Mouse (Mus musculus) intestine, postnatal 0 days (tissue): ENCODE data around the gene Mtor. TPM values are rescaled to one million over a fixed set of nuclear protein-coding genes. Genes with fewer than 3 reads are reported as not detected.

Experiments
- ATAC-seq: fragments of 200-750 bp; cut with Nextera tagmentation; 2 replicates; pipeline ENCODE4 v1.8.0; 2017; ENCODE audit warnings: mild to moderate bottlenecking, moderate TSS enrichment, moderate library complexity
- H3K27ac ChIP-seq: fragments of 300-500 bp; sonication (generic); 2 replicates; pipeline ENCODE4 v1.5.1; 2014; ENCODE audit warnings: mild to moderate bottlenecking, low read depth, low read length, moderate library complexity
- H3K27me3 ChIP-seq: fragments of 300-500 bp; sonication (generic); replicated peaks from 2 replicates; pipeline ENCODE4 v1.6.1; 2014; ENCODE audit warnings: low read length, mixed read lengths; ENCODE audit not compliant: control insufficient read depth, insufficient read depth
- H3K36me3 ChIP-seq: fragments of 300-500 bp; sonication (generic); 2 replicates; pipeline ENCODE4 v1.6.1; 2014; ENCODE audit warnings: mild to moderate bottlenecking, moderate library complexity; ENCODE audit not compliant: control insufficient read depth, insufficient read depth
- H3K4me1 ChIP-seq: fragments of 300-500 bp; sonication (generic); replicated peaks from 2 replicates; pipeline ENCODE4 v1.6.1; 2014; ENCODE audit warnings: antibody characterized with exemption, low read length, mixed read lengths; ENCODE audit not compliant: control insufficient read depth, insufficient read depth
- H3K4me2 ChIP-seq: fragments of 300-500 bp; sonication (generic); replicated peaks from 2 replicates; pipeline ENCODE4 v1.6.1; 2014; ENCODE audit warnings: low read depth, mild to moderate bottlenecking, moderate library complexity
- H3K4me3 ChIP-seq: fragments of 300-500 bp; sonication (generic); 2 replicates; pipeline ENCODE4 v1.5.1; 2014; ENCODE audit warnings: low read depth, low read length
- H3K9ac ChIP-seq: fragments of 300-500 bp; sonication (generic); 2 replicates; pipeline ENCODE4 v1.6.1; 2014; ENCODE audit warnings: mild to moderate bottlenecking, low read depth, low read length
- H3K9me3 ChIP-seq: fragments of 300-500 bp; sonication (generic); 2 replicates; pipeline ENCODE4 v1.6.1; 2016; ENCODE audit warnings: mixed run types; ENCODE audit not compliant: control insufficient read depth
- CTCF ChIP-seq: sonication (generic); IDR thresholded peaks from 2 replicates; pipeline ENCODE4 v1.5.1; 2016; ENCODE audit warnings: low read depth, mild to moderate bottlenecking, control low read depth, antibody characterized with exemption, moderate library complexity
- WGBS: fragments of 180-500 bp; shearing (Covaris S2); extraction: QIAGEN DNeasy Blood & Tissue Kit; methylation state at CpG from one replicate; pipeline ENCODE4 v1.1.7; 2014; 5-methylcytosine and 5-hydroxymethylcytosine counted together
- polyA plus RNA-seq: library from polyadenylated mRNA; unstranded; fragments of >200 nt; fragmentation: Nextera tagmentation; extraction: Ambion mirVana; gene quantifications from 2 replicates; pipeline ENCODE4 v1.2.1, GENCODE M21; 2015

Gene Mtor
- polyA plus RNA-seq, 1 experiment from 2014 or later, result 14.3 TPM

GRCm38 (mm10) chr4:148507585-148507984, 59.2 kb downstream of the Mtor start:
- no peaks in the 10 kb centered on the region for H3K27me3 ChIP-seq

GRCm38 (mm10) chr4:148508084-148508849, 59.9 kb downstream of the Mtor start:
- Histone ChIP-seq H3K27ac (no peak overlapping the region), H3K27me3 (no peaks in the 10 kb centered on the region), H3K4me2 (no peak overlapping the region), H3K9ac (no peak overlapping the region), H3K4me3 (no peak overlapping the region), H3K4me1 (no peaks in the 10 kb centered on the region), H3K9me3 (no peaks in the 10 kb centered on the region), H3K36me3 (peaks cover 21% of the 10 kb centered on the region)
- WGBS, result 95% methylated on average over 14 of the region's 14 CpGs
- no peak for TF ChIP-seq CTCF
- ATAC-seq, result no peak

More at GRCm38 (mm10) chr4:148507585-148507984, 59.2 kb downstream of the Mtor start:
- no peak for TF ChIP-seq CTCF
- no peaks in the 10 kb centered on the region for H3K4me1 ChIP-seq
- no peak for ATAC-seq
- H3K27ac ChIP-seq, result no peak overlapping the region
- no peak overlapping the region for H3K4me2 ChIP-seq
- no peaks in the 10 kb centered on the region for H3K9me3 ChIP-seq
- 92% methylated on average over 5 of the region's 5 CpGs for WGBS
- H3K4me3 ChIP-seq, result no peak overlapping the region
- H3K9ac ChIP-seq, result no peak overlapping the region
- H3K36me3 ChIP-seq, result peaks cover 21% of the 10 kb centered on the region

GRCm38 (mm10) chr4:148509450-148510084, 61.2 kb downstream of the Mtor start:
- Histone ChIP-seq H3K9me3 (no peaks in the 10 kb centered on the region), H3K27ac (no peak overlapping the region), H3K27me3 (no peaks in the 10 kb centered on the region), H3K4me1 (no peaks in the 10 kb centered on the region), H3K4me3 (no peak overlapping the region), H3K9ac (no peak overlapping the region), H3K36me3 (peaks cover 28% of the 10 kb centered on the region), H3K4me2 (no peak overlapping the region)
- no peak for TF ChIP-seq CTCF
- WGBS, result 76% methylated on average over 8 of the region's 8 CpGs
- no peak for ATAC-seq

GRCm38 (mm10) chr4:148510691-148511090, 62.3 kb downstream of the Mtor start:
- no peak overlapping the region for H3K27ac ChIP-seq
- peaks cover 40% of the 10 kb centered on the region for H3K36me3 ChIP-seq
- WGBS, result 83% methylated on average over 4 of the region's 4 CpGs
- no peaks in the 10 kb centered on the region for H3K4me1 ChIP-seq
- no peak overlapping the region for H3K4me3 ChIP-seq
- no peaks in the 10 kb centered on the region for H3K27me3 ChIP-seq
- H3K9me3 ChIP-seq, result no peaks in the 10 kb centered on the region
- no peak overlapping the region for H3K9ac ChIP-seq
- no peak overlapping the region for H3K4me2 ChIP-seq
- no peak for ATAC-seq
- TF ChIP-seq CTCF, result no peak

GRCm38 (mm10) chr4:148511334-148511733, 62.9 kb downstream of the Mtor start:
- Histone ChIP-seq H3K36me3 (peaks cover 36% of the 10 kb centered on the region), H3K4me2 (no peak overlapping the region), H3K9ac (no peak overlapping the region), H3K4me1 (no peaks in the 10 kb centered on the region), H3K4me3 (no peak overlapping the region), H3K27me3 (no peaks in the 10 kb centered on the region), H3K9me3 (no peaks in the 10 kb centered on the region), H3K27ac (no peak overlapping the region)
- no peak for TF ChIP-seq CTCF
- WGBS, result 92% methylated on average over 4 of the region's 4 CpGs
- ATAC-seq, result no peak

- peaks cover 44% of the 10 kb centered on the region for H3K36me3 ChIP-seq
- no peak for TF ChIP-seq CTCF
Measured at GRCm38 (mm10) chr4:148513021-148513559, 64.7 kb downstream of the Mtor start.

More at GRCm38 (mm10) chr4:148513021-148513559, 64.7 kb downstream of the Mtor start:
- Histone ChIP-seq H3K27ac (no peak overlapping the region), H3K4me2 (no peak overlapping the region), H3K9me3 (no peaks in the 10 kb centered on the region), H3K9ac (no peak overlapping the region), H3K4me1 (no peaks in the 10 kb centered on the region), H3K27me3 (no peaks in the 10 kb centered on the region), H3K4me3 (no peak overlapping the region)
- ATAC-seq, result no peak
- WGBS, result 76% methylated on average over 6 of the region's 6 CpGs
